In the genomic region with DNA sequence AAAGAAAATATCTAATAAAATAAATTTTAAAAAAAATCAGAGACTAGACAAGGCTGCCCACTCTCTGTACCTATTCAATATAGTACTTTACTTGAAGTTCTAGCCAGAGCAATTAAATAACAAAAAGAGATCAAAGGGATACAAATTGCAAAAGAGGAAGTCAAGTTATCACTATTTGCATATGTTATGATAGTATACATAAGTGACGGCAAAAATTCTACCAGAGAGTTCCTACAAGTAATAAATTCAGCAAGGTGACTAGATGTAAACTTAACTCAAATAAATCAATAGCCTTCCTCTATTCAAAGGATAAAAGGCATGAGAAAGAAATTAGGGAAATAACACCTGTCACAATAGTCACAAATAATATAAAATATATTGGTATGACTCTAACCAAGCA, we compare ENCODE assay signal across 28 mouse cellular contexts.
"Had no signal": no experiment of that assay in that cellular context is flagged by ENCODE, and none has a peak within 500 bp of the region (broad histone marks: within the 10 kb centered on the region; RNA-seq: fewer than 3 reads in every experiment).

No protein-coding gene starts in this region.

- H3K4me3 ChIP-seq: limb, embryonic 10.5 days; limb, embryonic 12.5 days; limb, embryonic 13.5 days; limb, embryonic 15.5 days; liver, embryonic 12.5 days; liver, embryonic 13.5 days; liver, embryonic 15.5 days; lung, embryonic 15.5 days; megakaryocyte, embryonic 14.5 days; midbrain, embryonic 10.5 days; midbrain, embryonic 12.5 days; midbrain, embryonic 13.5 days; midbrain, embryonic 15.5 days; myocyte; neural tube, embryonic 12.5 days had no signal

- H3K9me3 ChIP-seq: limb, embryonic 10.5 days; limb, embryonic 12.5 days; limb, embryonic 13.5 days; limb, embryonic 15.5 days; liver, embryonic 12.5 days; liver, embryonic 13.5 days; liver, embryonic 15.5 days; lung, embryonic 15.5 days; megakaryocyte, embryonic 14.5 days; midbrain, embryonic 10.5 days; midbrain, embryonic 12.5 days; midbrain, embryonic 13.5 days; midbrain, embryonic 15.5 days; neural tube, embryonic 12.5 days had no signal

- H3K4me1 ChIP-seq: limb, embryonic 10.5 days; limb, embryonic 12.5 days; limb, embryonic 13.5 days; limb, embryonic 15.5 days; liver, embryonic 12.5 days; liver, embryonic 13.5 days; liver, embryonic 15.5 days; lung, embryonic 15.5 days; megakaryocyte, embryonic 14.5 days; midbrain, embryonic 10.5 days; midbrain, embryonic 12.5 days; midbrain, embryonic 13.5 days; midbrain, embryonic 15.5 days; neural tube, embryonic 12.5 days had no signal

- H3K27me3 ChIP-seq: limb, embryonic 12.5 days; limb, embryonic 13.5 days; limb, embryonic 15.5 days; liver, embryonic 12.5 days; liver, embryonic 13.5 days; liver, embryonic 15.5 days; lung, embryonic 15.5 days; megakaryocyte, embryonic 14.5 days; midbrain, embryonic 12.5 days; midbrain, embryonic 13.5 days; midbrain, embryonic 15.5 days; neural tube, embryonic 12.5 days had no signal

- DNase-seq: left cerebral cortex, postnatal 4 days; liver; liver, embryonic 13.5 days; liver, postnatal 0 days; lung, adult 18-20 months; lung, adult 2 months; lung, embryonic 14.5 days; lung, postnatal 10 days; lung, postnatal 14 days; lung, postnatal 36 days; lung, postnatal 4 days; midbrain, embryonic 14.5 days had no signal

- H3K27ac ChIP-seq: limb, embryonic 10.5 days; limb, embryonic 12.5 days; limb, embryonic 13.5 days; limb, embryonic 15.5 days; liver, embryonic 12.5 days; liver, embryonic 13.5 days; liver, embryonic 14.5 days; liver, embryonic 15.5 days; lung, embryonic 15.5 days; macrophage; midbrain, embryonic 10.5 days; midbrain, embryonic 12.5 days; midbrain, embryonic 13.5 days; midbrain, embryonic 15.5 days; neural tube, embryonic 12.5 days had no signal

- H3K36me3 ChIP-seq: limb, embryonic 10.5 days; limb, embryonic 12.5 days; limb, embryonic 13.5 days; limb, embryonic 15.5 days; liver, embryonic 12.5 days; liver, embryonic 13.5 days; liver, embryonic 15.5 days; lung, embryonic 15.5 days; midbrain, embryonic 10.5 days; midbrain, embryonic 12.5 days; midbrain, embryonic 13.5 days; midbrain, embryonic 15.5 days; neural tube, embryonic 12.5 days had no signal

- H3K9ac ChIP-seq: limb, embryonic 12.5 days; limb, embryonic 13.5 days; limb, embryonic 15.5 days; liver, embryonic 12.5 days; liver, embryonic 13.5 days; liver, embryonic 14.5 days; liver, embryonic 15.5 days; liver, postnatal 0 days; lung, embryonic 14.5 days; lung, embryonic 15.5 days; midbrain, embryonic 12.5 days; midbrain, embryonic 13.5 days; midbrain, embryonic 15.5 days; neural tube, embryonic 12.5 days had no signal
